Mouse (Mus musculus) kidney, postnatal 4 days (tissue): ENCODE results near the gene Olfr933.

Experiments used
- DNase-seq, 2 experiments: peaks; one replicate each; pipeline ENCODE4 v3.0.0; 2021; ENCODE audit warnings: mixed read lengths in 2 of 2

Olfr933 gene

DNA sequence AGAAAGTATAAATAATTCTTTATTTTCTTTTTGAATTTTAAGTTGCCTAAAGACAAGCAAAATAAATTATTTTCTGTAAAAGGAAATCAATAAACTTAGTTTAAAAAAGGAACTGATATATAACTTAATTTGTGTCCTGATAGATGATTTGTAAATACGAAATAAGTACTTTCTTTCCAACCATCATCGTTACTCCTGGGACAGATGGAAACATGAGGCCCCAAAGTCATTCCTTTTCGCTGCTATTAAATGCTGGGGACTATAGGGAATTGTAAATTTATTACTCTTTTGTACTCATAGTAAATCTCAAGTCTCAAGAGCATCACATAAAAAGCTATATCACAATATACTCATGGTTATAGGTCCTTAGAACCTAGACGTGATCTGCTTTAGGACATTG, at the start of gene Olfr933:
Olfr933 (plus strand) TSS at position 301 of the 400 bp plus-strand sequence.
- no peak for DNase-seq

DNA sequence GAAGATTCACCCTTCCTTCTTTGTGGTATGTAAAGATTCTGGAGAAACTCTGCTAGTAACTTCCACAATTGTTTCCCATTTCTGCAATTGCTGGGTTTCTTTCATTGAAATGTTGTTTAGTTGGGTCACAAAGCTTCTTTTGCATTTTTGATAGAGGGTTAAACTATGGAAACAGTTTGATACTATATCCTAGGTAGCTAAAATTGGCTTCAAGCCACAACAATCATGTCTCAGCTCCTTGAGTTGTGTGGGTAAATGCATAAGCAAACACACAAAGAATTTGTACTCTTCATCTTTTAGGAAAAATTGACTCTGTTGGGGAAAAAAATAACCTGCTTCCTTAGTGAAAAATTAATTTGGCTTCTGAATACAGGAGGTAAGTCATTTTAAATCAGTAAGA, 42.6 kb upstream of the Olfr933 start, which contains the start of gene Olfr930:
Olfr930 (plus strand) TSS at position 301 of the 400 bp plus-strand sequence.
- no peak for DNase-seq

DNA sequence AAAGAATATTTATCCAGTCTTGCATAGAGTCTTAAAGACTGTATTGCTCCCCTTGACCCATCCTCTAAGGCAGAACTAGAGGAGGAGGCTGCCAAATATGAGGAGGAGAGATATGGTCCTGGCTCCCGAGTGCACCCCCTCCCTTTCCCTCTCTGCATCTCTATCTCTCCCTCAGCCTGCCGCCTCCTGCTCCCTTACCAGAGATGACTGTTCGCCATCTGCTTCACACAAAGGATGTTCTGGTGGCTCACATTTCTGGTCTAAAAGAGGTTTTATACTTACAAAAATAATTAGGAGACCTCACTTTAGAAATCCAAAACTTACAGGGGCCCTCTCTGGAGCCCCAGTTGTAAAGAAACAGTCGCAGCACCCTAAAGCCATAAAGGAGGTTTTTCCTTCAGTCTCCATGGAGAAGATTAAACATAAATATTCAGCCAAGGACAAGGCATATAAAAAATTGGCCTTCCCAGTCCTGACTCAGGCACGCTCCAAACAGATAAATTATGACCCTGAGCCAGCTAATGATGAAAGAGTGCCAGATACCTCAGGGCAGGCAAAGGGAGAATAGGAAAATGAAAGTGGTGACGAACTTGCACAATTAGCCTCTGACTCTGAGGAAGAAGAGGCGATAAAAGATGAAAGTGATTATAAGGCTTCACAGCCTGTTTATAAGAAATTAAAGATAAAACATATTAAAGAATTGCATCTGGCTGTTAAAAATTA, 18.6 kb upstream of the Olfr933 start:
- no peak for DNase-seq

DNA sequence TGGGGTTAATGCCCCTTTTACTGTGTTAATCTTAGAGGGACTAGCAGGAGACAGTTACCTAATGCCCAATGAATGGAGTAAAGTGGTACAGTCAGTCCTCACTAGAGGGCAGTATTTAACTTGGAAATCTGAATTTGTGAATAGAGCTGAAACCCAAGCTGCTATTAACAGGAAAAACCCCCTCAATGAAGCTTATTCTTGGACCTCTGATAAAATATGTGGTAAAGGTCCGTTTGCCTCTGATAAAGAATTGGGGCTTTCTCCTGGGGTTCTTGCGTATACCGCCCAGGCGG, 18.0 kb upstream of the Olfr933 start:
- DNase-seq: no peak

DNA sequence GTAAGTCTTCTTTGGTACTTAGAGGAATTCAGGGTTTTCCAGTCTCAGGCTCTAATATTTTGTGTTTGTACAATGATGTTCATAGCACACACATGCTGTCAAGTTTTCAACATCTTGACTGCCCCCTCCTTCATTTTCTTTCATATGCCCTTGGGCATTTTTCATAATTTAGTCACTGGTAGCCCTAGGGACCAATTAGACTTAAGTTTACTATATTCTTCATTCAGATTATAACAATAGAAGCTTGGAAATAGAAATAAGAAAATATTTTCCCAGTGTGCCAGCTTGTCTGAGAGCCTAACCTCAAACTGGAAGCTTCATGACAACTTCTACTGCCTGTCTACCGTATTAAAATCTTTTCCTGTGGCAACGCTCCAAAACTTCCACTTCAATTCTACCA, 16.1 kb downstream of the Olfr933 start, which contains the start of gene Olfr934:
Olfr934 (minus strand) TSS at position 101 of the 400 bp plus-strand sequence.
- no peak for DNase-seq

DNA sequence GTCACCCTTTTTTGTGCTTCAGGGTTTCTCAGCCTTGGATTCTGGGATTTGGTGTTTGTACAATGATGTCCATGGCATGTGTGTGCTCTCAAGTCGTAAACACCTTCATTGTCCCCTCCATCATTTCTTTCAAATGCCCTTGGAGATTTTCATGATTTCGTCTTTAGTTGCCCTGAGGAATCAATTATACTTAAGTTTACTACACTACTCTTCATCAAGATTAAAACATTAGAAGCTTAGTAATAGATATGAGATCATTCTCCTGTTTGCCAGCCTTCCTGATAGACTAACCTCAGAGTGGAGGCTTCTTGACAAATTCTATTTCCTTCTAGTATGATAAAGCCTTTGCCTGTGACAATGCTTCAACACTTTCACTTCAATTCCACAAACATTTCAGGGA, 27.5 kb downstream of the Olfr933 start, which contains the start of gene Olfr935:
Olfr935 (minus strand) TSS at position 101 of the 400 bp plus-strand sequence.
- DNase-seq: no peak

DNA sequence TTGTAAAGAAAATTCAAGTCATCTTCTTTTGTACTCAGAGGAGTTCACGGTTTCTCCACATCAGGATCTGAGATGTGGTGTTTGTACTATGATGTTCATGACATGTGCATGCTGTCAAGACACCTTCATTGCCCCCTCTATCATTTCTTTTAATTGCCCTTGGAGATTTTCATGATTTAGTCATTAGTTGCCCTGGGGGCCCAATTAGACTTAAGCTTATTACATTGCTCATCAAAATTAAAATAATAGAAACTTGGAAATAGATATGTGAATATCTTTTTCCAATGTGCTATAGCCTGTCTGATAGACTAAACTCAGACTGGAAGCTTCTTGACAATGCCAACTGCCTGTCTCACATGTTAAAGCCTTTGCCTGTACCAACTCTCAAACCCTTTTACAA, 51.2 kb downstream of the Olfr933 start, which contains the start of gene Olfr146:
Olfr146 (minus strand) TSS at position 101 of the 400 bp plus-strand sequence.
- no peak for DNase-seq
